Mouse (Mus musculus) myocyte (in vitro differentiated cells): ENCODE results near the gene Coa3.

Experiments
- CEBPB ChIP-seq: IDR thresholded peaks from 2 replicates; pipeline ENCODE4 v1.6.1; 2011; ENCODE audit warnings: mild to moderate bottlenecking, moderate library complexity; ENCODE audit not compliant: poor library complexity, insufficient read depth, severe bottlenecking
- POLR2A ChIP-seq: IDR thresholded peaks from one replicate; pipeline ENCODE4 v1.6.1; 2011; ENCODE audit warnings: low read depth, mild to moderate bottlenecking, control low read depth, moderate library complexity; ENCODE audit not compliant: insufficient read length

- TF ChIP-seq POLR2A, result no peak
- TF ChIP-seq CEBPB, result peak; percentile 88
These were observed 8.4 kb upstream of the Coa3 start for GRCm38 (mm10) chr11:101287306-101287705.
